Mouse (Mus musculus): Measurements from ENCODE around the gene Ralgapa1. TPM values are rescaled to one million over a fixed set of nuclear protein-coding genes. Genes with fewer than 3 reads are reported as not detected.
A peak's percentile ranks its signal among the peaks of the same experiment; 100 is the strongest.
"Not testable (repeated sequence)": the region's sequence is repeated elsewhere in the genome, so short reads cannot be mapped to it uniquely, and the experiment has no call there.

Ralgapa1 gene
- polyA plus RNA-seq, 1 experiment from 2014 or later = 10.5 TPM

DNA sequence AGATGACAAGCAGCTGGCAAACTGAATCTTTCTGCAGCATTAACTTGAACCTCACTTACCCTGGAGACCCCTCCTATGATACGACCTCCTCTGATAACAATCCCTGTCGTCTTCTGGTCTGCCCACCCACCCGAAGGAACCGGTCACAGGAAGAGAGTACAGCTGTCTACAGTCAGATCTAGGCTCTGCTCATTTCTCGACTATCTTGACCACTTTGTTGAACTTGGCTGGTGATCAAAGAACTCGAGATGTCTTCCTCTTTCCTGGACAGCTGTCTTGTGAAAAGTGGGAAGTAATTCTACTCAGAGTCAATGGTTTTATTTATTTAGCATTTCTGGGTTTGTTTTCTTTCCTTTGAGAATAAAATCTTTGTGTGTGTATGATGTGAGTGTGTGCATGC lies 251.3 kb downstream of the Ralgapa1 start:
- peaks cover 5% of the 10 kb centered on the region; the same call in 1 of the 2 replicates for H3K4me1 ChIP-seq
- no peaks in the 10 kb centered on the region for H3K27me3 ChIP-seq (ENCODE audit: low read depth, poor library complexity, severe bottlenecking)
- H3K4me3 ChIP-seq = no peak overlapping the region
- H3K27ac ChIP-seq = no peak overlapping the region
- no peak for DNase-seq (ENCODE audit: low spot score)
- H3K9me3 ChIP-seq (replicated peaks) = no peaks in the 10 kb centered on the region
- 86% methylated on average over 6 of the region's 6 CpGs for WGBS
- no peaks in the 10 kb centered on the region for H3K36me3 ChIP-seq

- Histone ChIP-seq H3K4me3 (no peak overlapping the region), H3K27me3 (ENCODE audit: low read depth, poor library complexity, severe bottlenecking) (no peaks in the 10 kb centered on the region), H3K4me1 (no peaks in the 10 kb centered on the region), H3K9me3 (replicated peaks) (no peaks in the 10 kb centered on the region), H3K27ac (no peak overlapping the region), H3K36me3 (no peaks in the 10 kb centered on the region)
- WGBS = 93% methylated on average over 3 of the region's 3 CpGs
- DNase-seq (ENCODE audit: low spot score) = no peak
Measured at GRCm38 (mm10) chr12:55568466-55568865, 252.5 kb downstream of the Ralgapa1 start.

- no peak overlapping the region for H3K27ac ChIP-seq
- WGBS = 90% methylated on average over 5 of the region's 5 CpGs
- H3K36me3 ChIP-seq = no peaks in the 10 kb centered on the region
- DNase-seq (ENCODE audit: low spot score) = no peak
- no peaks in the 10 kb centered on the region for H3K27me3 ChIP-seq (ENCODE audit: low read depth, poor library complexity, severe bottlenecking)
- H3K4me1 ChIP-seq = no peaks in the 10 kb centered on the region
- no peak overlapping the region for H3K4me3 ChIP-seq
- no peaks in the 10 kb centered on the region for H3K9me3 ChIP-seq (replicated peaks)
Measured at GRCm38 (mm10) chr12:55566837-55567236, 254.1 kb downstream of the Ralgapa1 start.

DNA sequence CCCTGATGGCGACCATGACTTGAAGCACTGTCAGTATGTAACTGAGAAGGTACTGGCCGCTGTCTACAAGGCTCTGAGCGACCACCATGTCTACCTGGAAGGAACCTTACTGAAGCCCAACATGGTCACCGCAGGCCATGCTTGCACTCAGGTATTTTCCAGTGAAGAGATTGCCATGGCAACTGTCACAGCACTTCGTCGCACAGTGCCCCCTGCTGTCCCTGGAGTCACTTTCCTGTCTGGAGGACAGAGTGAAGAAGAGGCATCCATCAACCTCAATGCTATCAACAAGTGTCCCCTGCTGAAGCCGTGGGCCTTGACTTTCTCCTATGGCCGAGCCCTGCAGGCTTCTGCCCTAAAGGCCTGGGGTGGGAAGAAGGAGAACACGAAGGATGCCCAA lies 255.1 kb downstream of the Ralgapa1 start:
- Histone ChIP-seq H3K27ac (no peak overlapping the region), H3K4me3 (no peak overlapping the region), H3K9me3 (replicated peaks) (no peaks in the 10 kb centered on the region), H3K27me3 (ENCODE audit: low read depth, poor library complexity, severe bottlenecking) (no peaks in the 10 kb centered on the region), H3K36me3 (no peaks in the 10 kb centered on the region), H3K4me1 (no peaks in the 10 kb centered on the region)
- WGBS = 77% methylated on average over 9 of the region's 9 CpGs
- no peak for DNase-seq (ENCODE audit: low spot score)

DNA sequence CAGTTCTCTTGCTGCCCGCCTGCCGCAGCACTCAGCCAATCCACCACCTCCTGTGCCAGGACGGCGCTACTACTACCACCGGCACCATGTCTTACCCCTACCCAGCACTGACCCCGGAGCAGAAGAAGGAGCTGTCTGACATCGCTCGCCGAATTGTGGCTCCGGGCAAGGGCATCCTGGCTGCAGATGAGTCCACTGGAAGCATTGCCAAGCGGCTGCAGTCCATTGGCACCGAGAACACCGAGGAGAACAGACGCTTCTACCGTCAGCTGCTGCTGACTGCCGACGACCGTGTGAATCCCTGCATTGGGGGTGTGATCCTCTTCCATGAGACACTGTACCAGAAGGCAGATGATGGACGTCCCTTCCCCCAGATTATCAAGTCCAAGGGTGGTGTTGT lies 255.8 kb downstream of the Ralgapa1 start, which contains the start of gene Aldoart2:
Aldoart2 (plus strand) TSS at position 34 of the 400 bp plus-strand sequence.
- 96% methylated on average over 19 of the region's 19 CpGs for WGBS
- no peak for DNase-seq (ENCODE audit: low spot score)
- Histone ChIP-seq H3K27ac (no peak within 1 kb of the TSS), H3K36me3 (no peaks in the 10 kb centered on the region), H3K9me3 (replicated peaks) (no peaks in the 10 kb centered on the region), H3K27me3 (ENCODE audit: low read depth, poor library complexity, severe bottlenecking) (no peaks in the 10 kb centered on the region), H3K4me1 (peaks cover 4% of the 10 kb centered on the region; the same call in 1 of the 2 replicates), H3K4me3 (no peak within 1 kb of the TSS)

DNA sequence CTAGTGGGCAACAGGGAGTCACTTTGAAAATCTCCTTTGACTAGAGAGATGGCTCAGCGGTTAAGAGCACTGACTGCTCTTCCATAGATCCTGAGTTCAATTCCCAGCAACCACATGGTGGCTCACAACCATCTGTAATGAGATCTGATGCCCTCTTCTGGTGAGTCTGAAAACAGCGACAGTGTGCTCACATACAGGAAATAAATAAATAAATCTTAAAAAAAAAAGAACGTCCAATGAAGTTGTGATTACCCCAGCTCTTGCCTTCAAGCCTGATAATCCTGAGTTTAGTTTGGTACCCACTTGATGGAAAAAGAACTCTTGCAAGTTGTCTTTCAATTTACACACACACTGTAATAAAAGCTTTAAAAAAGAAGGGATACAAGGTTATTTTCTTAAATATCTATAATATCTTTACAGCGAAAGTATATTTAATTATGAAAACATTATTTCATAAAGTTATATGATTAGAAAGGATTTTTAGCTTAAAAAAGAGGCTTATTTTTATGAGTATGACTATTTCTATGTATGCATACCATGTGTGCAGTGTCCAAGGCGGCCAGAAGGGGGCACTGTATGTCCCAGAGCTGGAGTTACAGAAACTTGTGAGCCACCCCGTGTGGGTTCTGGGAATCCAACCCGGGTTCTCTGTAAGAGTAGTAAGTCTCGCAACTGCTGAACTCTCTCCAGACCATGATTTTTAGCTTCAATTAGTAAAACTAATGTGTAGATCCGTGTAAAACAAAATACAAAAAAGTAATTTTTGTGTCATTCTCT lies 256.6 kb downstream of the Ralgapa1 start:
- H3K27me3 ChIP-seq (ENCODE audit: low read depth, poor library complexity, severe bottlenecking) = no peaks in the 10 kb centered on the region
- H3K36me3 ChIP-seq = no peaks in the 10 kb centered on the region
- peaks cover 8% of the 10 kb centered on the region; the same call in 1 of the 2 replicates for H3K4me1 ChIP-seq
- H3K9me3 ChIP-seq (replicated peaks) = no peaks in the 10 kb centered on the region
- no peak for DNase-seq (ENCODE audit: low spot score)
- no peak overlapping the region for H3K27ac ChIP-seq
- H3K4me3 ChIP-seq = no peak overlapping the region
- WGBS = 88% methylated on average over 9 of the region's 9 CpGs

- no peaks in the 10 kb centered on the region for H3K36me3 ChIP-seq
- no peak overlapping the region for H3K4me3 ChIP-seq
- no peak overlapping the region for H3K27ac ChIP-seq
- no peaks in the 10 kb centered on the region for H3K9me3 ChIP-seq (replicated peaks)
- 94% methylated on average over 3 of the region's 3 CpGs for WGBS
- H3K4me1 ChIP-seq = peaks cover 8% of the 10 kb centered on the region; the same call in 1 of the 2 replicates
- H3K27me3 ChIP-seq (ENCODE audit: low read depth, poor library complexity, severe bottlenecking) = no peaks in the 10 kb centered on the region
- no peak for DNase-seq (ENCODE audit: low spot score)
Measured at GRCm38 (mm10) chr12:55563742-55564141, 257.2 kb downstream of the Ralgapa1 start.

DNA sequence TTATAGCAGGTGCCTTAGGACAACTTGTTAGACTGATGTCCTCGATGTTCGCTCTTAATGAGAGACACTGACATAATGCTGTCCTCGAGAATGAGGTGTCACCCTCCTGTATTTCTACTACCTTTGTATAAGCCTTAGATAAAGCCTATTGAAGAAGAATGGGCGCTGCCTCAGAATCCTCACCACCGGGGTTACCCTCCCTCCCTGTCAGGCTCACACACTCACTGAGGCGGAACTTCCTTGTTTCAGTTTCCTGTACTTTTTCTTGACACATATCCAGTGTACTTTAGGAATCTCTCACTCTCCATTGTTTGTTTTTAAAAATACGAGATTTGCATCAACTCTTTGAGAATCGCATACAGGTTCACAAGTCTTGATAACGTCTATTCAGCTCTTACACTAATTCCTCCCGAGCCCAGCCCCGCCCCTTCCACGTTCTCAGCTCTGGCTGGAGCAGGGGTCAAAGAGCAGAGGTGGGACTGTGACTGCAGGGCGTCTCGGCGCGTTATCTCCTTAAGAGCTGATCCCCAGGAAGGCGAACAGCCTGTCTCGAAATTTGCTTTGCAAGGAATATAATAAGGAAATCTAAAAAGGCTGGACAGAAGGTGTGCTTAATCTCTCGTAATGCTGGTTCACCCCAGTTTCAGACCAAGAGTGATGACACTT lies 260.8 kb downstream of the Ralgapa1 start:
- no peak for DNase-seq (ENCODE audit: low spot score)
- peak overlapping the region; percentile 44 for H3K4me3 ChIP-seq
- H3K27ac ChIP-seq = no peak overlapping the region
- H3K4me1 ChIP-seq = peaks cover 8% of the 10 kb centered on the region; the same call in 1 of the 2 replicates
- H3K36me3 ChIP-seq = no peaks in the 10 kb centered on the region
- H3K9me3 ChIP-seq (replicated peaks) = no peaks in the 10 kb centered on the region
- no peaks in the 10 kb centered on the region for H3K27me3 ChIP-seq (ENCODE audit: low read depth, poor library complexity, severe bottlenecking)
- 20% methylated on average over 19 of the region's 19 CpGs for WGBS

GRCm38 (mm10) chr12:55559184-55559855 lies 261.6 kb downstream of the Ralgapa1 start:
- Histone ChIP-seq H3K27me3 (ENCODE audit: low read depth, poor library complexity, severe bottlenecking) (no peaks in the 10 kb centered on the region), H3K4me3 (no peak overlapping the region), H3K36me3 (no peaks in the 10 kb centered on the region), H3K9me3 (replicated peaks) (no peaks in the 10 kb centered on the region), H3K27ac (no peak overlapping the region), H3K4me1 (peaks cover 8% of the 10 kb centered on the region; the same call in 1 of the 2 replicates)
- DNase-seq (ENCODE audit: low spot score) = no peak
- 91% methylated on average over 12 of the region's 12 CpGs for WGBS

DNA sequence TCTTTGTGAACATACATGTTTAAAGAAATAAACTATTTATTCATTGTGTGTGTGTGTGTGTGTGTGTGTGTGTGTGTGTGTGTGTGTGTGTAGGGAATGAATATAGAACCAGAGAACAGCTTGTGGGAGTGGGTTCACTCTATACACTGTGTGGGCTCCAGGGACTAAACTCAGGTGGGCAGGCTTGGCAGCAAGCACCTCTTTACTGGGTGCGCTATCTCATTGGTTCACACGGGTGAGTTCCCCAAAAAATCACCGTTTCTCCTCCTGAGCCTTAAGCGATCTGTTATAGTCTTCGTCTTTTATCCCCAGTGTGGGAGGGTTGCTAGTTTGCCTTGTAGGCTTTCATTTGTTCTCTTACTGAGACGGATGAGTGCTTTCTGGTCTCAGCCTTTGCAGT lies 263.1 kb downstream of the Ralgapa1 start:
- WGBS = 85% methylated on average over 6 of the region's 6 CpGs
- H3K27ac ChIP-seq = no peak overlapping the region
- H3K36me3 ChIP-seq = no peaks in the 10 kb centered on the region

GRCm38 (mm10) chr12:55554901-55555300 lies 266.1 kb downstream of the Ralgapa1 start:
- not testable (repeated sequence) for H3K4me1 ChIP-seq; H3K27ac ChIP-seq; H3K27me3 ChIP-seq (ENCODE audit: low read depth, poor library complexity, severe bottlenecking); H3K4me3 ChIP-seq; H3K36me3 ChIP-seq; H3K9me3 ChIP-seq (replicated peaks); DNase-seq (ENCODE audit: low spot score)
- 83% methylated on average over 6 of the region's 6 CpGs for WGBS

More for the DNA sequence above, 263.1 kb downstream of the Ralgapa1 start:
- no peaks in the 10 kb centered on the region for H3K27me3 ChIP-seq (ENCODE audit: low read depth, poor library complexity, severe bottlenecking)
- H3K9me3 ChIP-seq (replicated peaks) = no peaks in the 10 kb centered on the region
- H3K4me1 ChIP-seq = peaks cover 8% of the 10 kb centered on the region; the same call in 1 of the 2 replicates
- no peak for DNase-seq (ENCODE audit: low spot score)
- H3K4me3 ChIP-seq = no peak overlapping the region
